Mouse (Mus musculus): Measurements from ENCODE around the gene Lrrc32.

Lrrc32 gene

GRCm38 (mm10) chr7:98510961-98511958 lies 22.2 kb downstream of the Lrrc32 start:
- DNase-seq (ENCODE audit: low spot score) = no peak

- no peak for DNase-seq (ENCODE audit: low spot score)
Observed at GRCm38 (mm10) chr7:98513251-98513650, 24.2 kb downstream of the Lrrc32 start.

- DNase-seq (ENCODE audit: low spot score) = no peak
Observed at GRCm38 (mm10) chr7:98522576-98522975, 33.5 kb downstream of the Lrrc32 start.

- no peak for DNase-seq (ENCODE audit: low spot score)
Observed at GRCm38 (mm10) chr7:98523070-98523812, 34.2 kb downstream of the Lrrc32 start.

GRCm38 (mm10) chr7:98523813-98524361 lies 34.8 kb downstream of the Lrrc32 start:
- no peak for DNase-seq (ENCODE audit: low spot score)

- DNase-seq (ENCODE audit: low spot score) = no peak
Observed at GRCm38 (mm10) chr7:98524401-98524800, 35.3 kb downstream of the Lrrc32 start.

GRCm38 (mm10) chr7:98524869-98525699 lies 36.0 kb downstream of the Lrrc32 start:
- no peak for DNase-seq (ENCODE audit: low spot score)

- no peak for DNase-seq (ENCODE audit: low spot score)
Observed at GRCm38 (mm10) chr7:98527085-98527484, 38.0 kb downstream of the Lrrc32 start.

- no peak for DNase-seq (ENCODE audit: low spot score)
Observed at GRCm38 (mm10) chr7:98531612-98532011, 42.5 kb downstream of the Lrrc32 start.

- DNase-seq (ENCODE audit: low spot score) = no peak
Observed at GRCm38 (mm10) chr7:98532981-98533380, 43.9 kb downstream of the Lrrc32 start.

- DNase-seq (ENCODE audit: low spot score) = no peak
Observed at GRCm38 (mm10) chr7:98534432-98534855, 45.4 kb downstream of the Lrrc32 start.

- no peak for DNase-seq (ENCODE audit: low spot score)
Observed at GRCm38 (mm10) chr7:98535191-98535590, 46.1 kb downstream of the Lrrc32 start.

- DNase-seq (ENCODE audit: low spot score) = no peak
Observed at GRCm38 (mm10) chr7:98535882-98536281, 46.8 kb downstream of the Lrrc32 start.

- DNase-seq (ENCODE audit: low spot score) = no peak
Observed at GRCm38 (mm10) chr7:98537210-98537966, 48.3 kb downstream of the Lrrc32 start.

- DNase-seq (ENCODE audit: low spot score) = no peak
Observed at GRCm38 (mm10) chr7:98537967-98538573, 49.0 kb downstream of the Lrrc32 start.

- DNase-seq (ENCODE audit: low spot score) = no peak
Observed at GRCm38 (mm10) chr7:98540879-98541278, 51.8 kb downstream of the Lrrc32 start.

- no peak for DNase-seq (ENCODE audit: low spot score)
Observed at GRCm38 (mm10) chr7:98541564-98541963, 52.5 kb downstream of the Lrrc32 start.

GRCm38 (mm10) chr7:98542267-98542666 lies 53.2 kb downstream of the Lrrc32 start:
- DNase-seq (ENCODE audit: low spot score) = no peak

GRCm38 (mm10) chr7:98542731-98543142 lies 53.7 kb downstream of the Lrrc32 start:
- no peak for DNase-seq (ENCODE audit: low spot score)

- no peak for DNase-seq (ENCODE audit: low spot score)
Observed at GRCm38 (mm10) chr7:98543853-98544370, 54.8 kb downstream of the Lrrc32 start.
